Mouse (Mus musculus) kidney, embryonic 14.5 days (tissue): Measurements from ENCODE around the gene Xk. TPM values are rescaled to one million over a fixed set of nuclear protein-coding genes. Genes with fewer than 3 reads are reported as not detected.

Experiments
- ATAC-seq: fragments of 200-750 bp; cut with Nextera tagmentation; 2 replicates; pipeline ENCODE4 v1.8.0; 2017; ENCODE audit warnings: moderate number of reproducible peaks, mild to moderate bottlenecking, moderate TSS enrichment, moderate library complexity; ENCODE audit not compliant: low FRiP score, low TSS enrichment
- H3K27ac ChIP-seq: fragments of 300-500 bp; sonication (generic); 2 replicates; pipeline ENCODE4 v1.5.1; 2014; ENCODE audit warnings: low read depth, mild to moderate bottlenecking, low read length, moderate library complexity, mixed read lengths
- H3K27me3 ChIP-seq: fragments of 300-500 bp; sonication (generic); 2 replicates; pipeline ENCODE4 v1.6.1; 2014; ENCODE audit warnings: mild to moderate bottlenecking, low read length; ENCODE audit not compliant: control insufficient read depth, insufficient read depth
- H3K36me3 ChIP-seq: fragments of 300-500 bp; sonication (generic); 2 replicates; pipeline ENCODE4 v1.6.1; 2014; ENCODE audit warnings: low read length, mixed read lengths; ENCODE audit not compliant: control insufficient read depth, insufficient read depth
- H3K4me1 ChIP-seq: fragments of 300-500 bp; sonication (generic); 2 replicates; pipeline ENCODE4 v1.6.1; 2014; ENCODE audit warnings: low read length, mixed read lengths; ENCODE audit not compliant: control insufficient read depth, insufficient read depth
- H3K4me2 ChIP-seq: fragments of 300-500 bp; sonication (generic); replicated peaks from 2 replicates; pipeline ENCODE4 v1.6.1; 2014; ENCODE audit warnings: low read depth, mild to moderate bottlenecking, low read length
- H3K4me3 ChIP-seq: fragments of 300-500 bp; sonication (generic); 2 replicates; pipeline ENCODE4 v1.5.1; 2014; ENCODE audit warnings: mild to moderate bottlenecking, low read length
- H3K9ac ChIP-seq: fragments of 300-500 bp; sonication (generic); 2 replicates; pipeline ENCODE4 v1.6.1; 2014; ENCODE audit warnings: low read depth, mild to moderate bottlenecking, low read length, moderate library complexity
- H3K9me3 ChIP-seq: fragments of 300-500 bp; sonication (generic); 2 replicates; pipeline ENCODE4 v1.6.1; 2016; ENCODE audit warnings: low read length; ENCODE audit not compliant: control insufficient read depth
- WGBS: fragments of 180-500 bp; shearing (Covaris S2); extraction: QIAGEN DNeasy Blood & Tissue Kit; methylation state at CpG from one replicate; pipeline ENCODE4 v1.1.7; 2014; 5-methylcytosine and 5-hydroxymethylcytosine counted together
- polyA plus RNA-seq: library from polyadenylated mRNA; unstranded; fragments of >200 nt; fragmentation: Nextera tagmentation; extraction: Ambion mirVana; gene quantifications from 2 replicates; pipeline ENCODE4 v1.2.1, GENCODE M21; 2014

Gene Xk
- 1.1 and 2.0 TPM in 2 replicates for polyA plus RNA-seq

GRCm38 (mm10) chrX:9272460-9273361 is at the start of gene Xk:
Gene Xk, plus strand, starts transcription at chrX:9272756.
- peak within 1 kb of the TSS; percentile 52 for H3K4me2 ChIP-seq
- WGBS = 13% methylated on average over 46 of the region's 94 CpGs
- H3K27ac ChIP-seq = no peak within 1 kb of the TSS
- no peaks in the 10 kb centered on the region for H3K9me3 ChIP-seq
- no peaks in the 10 kb centered on the region for H3K4me1 ChIP-seq
- peak; percentile 92 for ATAC-seq
- H3K27me3 ChIP-seq = no peaks in the 10 kb centered on the region
- peak within 1 kb of the TSS; percentile 51 for H3K9ac ChIP-seq
- H3K36me3 ChIP-seq = no peaks in the 10 kb centered on the region
- peak within 1 kb of the TSS; percentile 53 for H3K4me3 ChIP-seq

- Histone ChIP-seq H3K9ac (no peak overlapping the region), H3K4me1 (no peaks in the 10 kb centered on the region), H3K9me3 (no peaks in the 10 kb centered on the region), H3K27me3 (no peaks in the 10 kb centered on the region), H3K4me3 (no peak overlapping the region), H3K27ac (no peak overlapping the region), H3K36me3 (no peaks in the 10 kb centered on the region), H3K4me2 (no peak overlapping the region)
- ATAC-seq = no peak
- WGBS = 63% methylated on average over 2 of the region's 2 CpGs
Observed at GRCm38 (mm10) chrX:9227105-9227504, 45.5 kb upstream of the Xk start.

GRCm38 (mm10) chrX:9240737-9241591 is 31.6 kb upstream of the Xk start:
- WGBS = 75% methylated on average over 5 of the region's 5 CpGs
- H3K9ac ChIP-seq = no peak overlapping the region
- ATAC-seq = no peak
- no peaks in the 10 kb centered on the region for H3K27me3 ChIP-seq
- no peak overlapping the region for H3K27ac ChIP-seq
- H3K4me1 ChIP-seq = no peaks in the 10 kb centered on the region
- H3K36me3 ChIP-seq = no peaks in the 10 kb centered on the region
- H3K9me3 ChIP-seq = no peaks in the 10 kb centered on the region
- no peak overlapping the region for H3K4me2 ChIP-seq
- H3K4me3 ChIP-seq = no peak overlapping the region

- Histone ChIP-seq H3K4me3 (no peak overlapping the region), H3K36me3 (no peaks in the 10 kb centered on the region), H3K9me3 (no peaks in the 10 kb centered on the region), H3K27ac (no peak overlapping the region), H3K27me3 (no peaks in the 10 kb centered on the region), H3K4me1 (no peaks in the 10 kb centered on the region), H3K4me2 (no peak overlapping the region), H3K9ac (no peak overlapping the region)
- ATAC-seq = 0 out of 2 replicates have a peak, but pooled peaks have one; percentile 43
- 51% methylated on average over 8 of the region's 8 CpGs for WGBS
Observed at GRCm38 (mm10) chrX:9243381-9243864, 29.1 kb upstream of the Xk start.

GRCm38 (mm10) chrX:9244603-9245336 is 27.8 kb upstream of the Xk start:
- H3K9me3 ChIP-seq = no peaks in the 10 kb centered on the region
- no peaks in the 10 kb centered on the region for H3K27me3 ChIP-seq
- no peak overlapping the region for H3K9ac ChIP-seq
- no peak overlapping the region for H3K4me2 ChIP-seq
- H3K4me3 ChIP-seq = no peak overlapping the region
- H3K36me3 ChIP-seq = no peaks in the 10 kb centered on the region
- no peak overlapping the region for H3K27ac ChIP-seq
- ATAC-seq = no peak
- 79% methylated on average over 12 of the region's 12 CpGs for WGBS
- no peaks in the 10 kb centered on the region for H3K4me1 ChIP-seq

- no peaks in the 10 kb centered on the region for H3K9me3 ChIP-seq
- no peaks in the 10 kb centered on the region for H3K36me3 ChIP-seq
- ATAC-seq = no peak
- H3K4me2 ChIP-seq = no peak overlapping the region
- H3K9ac ChIP-seq = no peak overlapping the region
- H3K27ac ChIP-seq = no peak overlapping the region
- H3K4me3 ChIP-seq = no peak overlapping the region
- WGBS = 63% methylated on average over 5 of the region's 5 CpGs
- H3K4me1 ChIP-seq = no peaks in the 10 kb centered on the region
- no peaks in the 10 kb centered on the region for H3K27me3 ChIP-seq
Observed at GRCm38 (mm10) chrX:9248911-9249310, 23.6 kb upstream of the Xk start.

GRCm38 (mm10) chrX:9253990-9254389 is 18.6 kb upstream of the Xk start:
- ATAC-seq = no peak
- 80% methylated on average over 10 of the region's 10 CpGs for WGBS
- H3K36me3 ChIP-seq = no peaks in the 10 kb centered on the region

GRCm38 (mm10) chrX:9254901-9255300 is 17.7 kb upstream of the Xk start:
- Histone ChIP-seq H3K4me1 (no peaks in the 10 kb centered on the region), H3K4me3 (no peak overlapping the region), H3K9me3 (no peaks in the 10 kb centered on the region), H3K27me3 (no peaks in the 10 kb centered on the region), H3K27ac (no peak overlapping the region), H3K4me2 (no peak overlapping the region), H3K9ac (no peak overlapping the region), H3K36me3 (no peaks in the 10 kb centered on the region)
- ATAC-seq = no peak
- 88% methylated on average over 3 of the region's 3 CpGs for WGBS

More at GRCm38 (mm10) chrX:9253990-9254389, 18.6 kb upstream of the Xk start:
- H3K4me2 ChIP-seq = no peak overlapping the region
- H3K4me1 ChIP-seq = no peaks in the 10 kb centered on the region
- H3K4me3 ChIP-seq = no peak overlapping the region
- no peak overlapping the region for H3K27ac ChIP-seq
- no peaks in the 10 kb centered on the region for H3K27me3 ChIP-seq
- H3K9ac ChIP-seq = no peak overlapping the region
- H3K9me3 ChIP-seq = no peaks in the 10 kb centered on the region
